Mouse (Mus musculus) gastrocnemius, postnatal 4 days (tissue): ENCODE data around the gene Cldn34c3. TPM values are rescaled to one million over a fixed set of nuclear protein-coding genes. Genes with fewer than 3 reads are reported as not detected.
"Not testable (repeated sequence)": the region's sequence is repeated elsewhere in the genome, so short reads cannot be mapped to it uniquely, and the experiment has no call there.

Source experiments
- DNase-seq, 2 experiments: peaks; one replicate each; pipeline ENCODE4 v3.0.0; 2021 to 2022; ENCODE audit warnings: low spot score in 2 of 2, mixed read lengths in 2 of 2
- long read RNA-seq, 2 experiments: library from polyadenylated mRNA; stranded (forward); transcript quantifications; one replicate each; pipeline ENCODE4 v2.0.0; 2021
- total RNA-seq, 2 experiments: library from RNA; stranded (reverse); gene quantifications; 2 replicates each; pipeline ENCODE4 v1.2.3; 2021

The Cldn34c3 gene
- not detected for total RNA-seq
- long read RNA-seq, experiment 1, partial matches to known transcripts: 0 of 2 reads
- long read RNA-seq, experiment 1, other reads (novel, unspliced or antisense): 2 of 2 reads
- long read RNA-seq, experiment 2: 0 reads

DNA sequence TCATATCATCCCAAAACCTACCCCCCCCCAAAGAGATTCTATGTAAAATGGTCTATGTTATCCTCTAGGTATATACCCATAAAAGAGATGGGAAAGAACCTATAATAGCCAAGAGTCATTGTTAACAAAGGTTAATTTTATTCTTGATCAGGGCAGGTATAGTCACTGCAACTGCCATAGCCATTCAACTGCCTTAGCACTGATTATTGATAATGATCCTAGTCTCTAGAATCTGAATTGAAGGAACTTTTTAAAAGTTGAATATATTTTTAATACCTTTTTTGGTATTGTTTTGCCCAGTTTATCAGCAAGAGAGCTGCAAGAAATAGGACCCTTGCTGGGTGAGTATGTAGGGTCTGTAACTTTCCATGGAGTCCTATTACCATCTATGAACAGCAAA, at the start of gene Cldn34c3:
TSS of gene Cldn34c3 (plus strand) at position 301 of the 400 bp plus-strand sequence.
- DNase-seq: not testable (repeated sequence)

Other genes with a start within 250 kb of the Cldn34c3 start
- 1 to 10 TPM in 1 of 2 experiments, not detected in 1; 1.3 TPM for gene Cldn34c2, start 212.0 kb upstream of the Cldn34c3 start, total RNA-seq
- not detected for gene Gm17467, start 88.9 kb upstream of the Cldn34c3 start, total RNA-seq